Comparison of ENCODE assay signal across 19 mouse cellular contexts in the genomic region with DNA sequence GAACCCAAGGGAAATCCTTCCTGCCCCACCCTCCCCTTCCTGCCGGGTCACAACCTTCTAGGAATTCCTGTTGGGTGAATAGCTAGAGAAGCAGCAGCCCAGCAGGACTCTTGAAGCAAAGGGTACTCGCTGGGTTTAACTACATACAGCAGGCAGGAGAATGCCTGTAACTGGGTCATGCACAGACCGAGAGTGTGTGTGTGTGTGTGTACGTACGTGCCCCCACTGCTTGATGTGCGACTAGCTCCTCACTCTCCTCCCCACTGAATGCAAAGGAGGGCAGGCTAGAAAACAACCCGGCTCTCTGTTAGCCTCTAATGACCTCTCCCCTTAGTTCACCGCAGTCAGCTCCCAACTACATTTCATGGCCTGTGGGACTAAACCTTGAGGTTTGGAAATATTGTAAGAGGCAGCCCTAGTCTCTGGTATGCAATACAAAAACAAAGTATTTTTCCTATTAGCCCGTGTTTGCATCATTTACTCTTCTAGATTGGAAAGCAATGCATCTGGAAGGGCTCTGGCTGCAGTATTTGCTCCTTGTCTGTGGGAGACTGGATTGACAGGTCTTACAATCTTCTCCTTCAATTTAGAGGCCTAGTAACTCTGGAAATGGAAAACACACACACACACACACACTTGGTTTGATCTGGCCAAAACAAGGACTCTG. TPM values are rescaled to one million over a fixed set of nuclear protein-coding genes. Genes with fewer than 3 reads are reported as not detected.
DNase-seq lines count a peak whose midpoint lies in the region; ATAC-seq and TF ChIP-seq lines count a peak whose summit lies in the region.
"Had no signal": no experiment of that assay in that cellular context is flagged by ENCODE, and none has a peak within 500 bp of the region (broad histone marks: within the 10 kb centered on the region; RNA-seq: fewer than 3 reads in every experiment).

No protein-coding gene starts in this region.

- peaks cover 25% of the 10 kb centered on the region for H3K4me1 ChIP-seq in forebrain, embryonic 10.5 days
- peaks cover 10% of the 10 kb centered on the region for H3K4me1 ChIP-seq in forebrain, postnatal 0 days (ENCODE audit: insufficient read depth)
- H3K4me1 ChIP-seq in hindbrain, postnatal 0 days (ENCODE audit: insufficient read depth, low read length): peaks cover 19% of the 10 kb centered on the region
- peaks cover 26% of the 10 kb centered on the region for H3K4me1 ChIP-seq in hindbrain, embryonic 13.5 days (replicated peaks)
- peaks cover 37% of the 10 kb centered on the region for H3K4me1 ChIP-seq in limb, embryonic 10.5 days

- no peak overlapping the region for H3K9ac ChIP-seq in forebrain, postnatal 0 days
- H3K9ac ChIP-seq in hindbrain, postnatal 0 days (replicated peaks; ENCODE audit: low read length): no peak overlapping the region
- H3K9ac ChIP-seq in hindbrain, embryonic 13.5 days: no peak overlapping the region
- H3K9ac ChIP-seq: liver, embryonic 14.5 days had no signal

- no peak for ATAC-seq in forebrain, postnatal 0 days
- ATAC-seq in hindbrain, postnatal 0 days: 0 out of 2 replicates have a peak, but pooled peaks have one; percentile 8
- ATAC-seq in hindbrain, embryonic 13.5 days (ENCODE audit: low FRiP score): no peak
- ATAC-seq: hindbrain, embryonic 16.5 days had no signal

- no peaks in the 10 kb centered on the region for H3K27me3 ChIP-seq in forebrain, embryonic 10.5 days (ENCODE audit: poor library complexity, severe bottlenecking)
- no peaks in the 10 kb centered on the region for H3K27me3 ChIP-seq in forebrain, postnatal 0 days (ENCODE audit: insufficient read depth, low read length)
- no peaks in the 10 kb centered on the region for H3K27me3 ChIP-seq in hindbrain, postnatal 0 days (ENCODE audit: insufficient read depth, low read length)
- H3K27me3 ChIP-seq in hindbrain, embryonic 13.5 days: no peaks in the 10 kb centered on the region
- no peaks in the 10 kb centered on the region for H3K27me3 ChIP-seq in limb, embryonic 10.5 days (ENCODE audit: low read depth, poor library complexity, severe bottlenecking)
- H3K27me3 ChIP-seq: CH12.LX had no signal

- H3K27ac ChIP-seq in forebrain, embryonic 10.5 days: 0 out of 2 replicates have a peak overlapping the region, but pooled peaks have one; percentile 5
- no peak overlapping the region for H3K27ac ChIP-seq in forebrain, postnatal 0 days (ENCODE audit: low read depth, low read length)
- no peak overlapping the region for H3K27ac ChIP-seq in hindbrain, postnatal 0 days
- H3K27ac ChIP-seq in hindbrain, embryonic 13.5 days: no peak overlapping the region
- H3K27ac ChIP-seq in limb, embryonic 10.5 days: peak overlapping the region; percentile 54; the same call in 1 of the 2 replicates
- H3K27ac ChIP-seq: liver, embryonic 14.5 days; midbrain, embryonic 10.5 days had no signal

- H3K9me3 ChIP-seq in forebrain, embryonic 10.5 days: no peaks in the 10 kb centered on the region
- H3K9me3 ChIP-seq in forebrain, postnatal 0 days (ENCODE audit: low read length): no peaks in the 10 kb centered on the region
- no peaks in the 10 kb centered on the region for H3K9me3 ChIP-seq in hindbrain, postnatal 0 days (ENCODE audit: low read length)
- H3K9me3 ChIP-seq in hindbrain, embryonic 13.5 days: no peaks in the 10 kb centered on the region
- no peaks in the 10 kb centered on the region for H3K9me3 ChIP-seq in limb, embryonic 10.5 days (replicated peaks)
- H3K9me3 ChIP-seq: midbrain, embryonic 10.5 days had no signal

- no peak overlapping the region for H3K4me2 ChIP-seq in forebrain, postnatal 0 days (ENCODE audit: low read depth)
- H3K4me2 ChIP-seq in hindbrain, postnatal 0 days (ENCODE audit: low read depth, low read length): no peak overlapping the region
- H3K4me2 ChIP-seq in hindbrain, embryonic 13.5 days: no peak overlapping the region

- no peak overlapping the region for H3K4me3 ChIP-seq in forebrain, embryonic 10.5 days
- no peak overlapping the region for H3K4me3 ChIP-seq in forebrain, postnatal 0 days (ENCODE audit: low read depth, low read length)
- H3K4me3 ChIP-seq in hindbrain, postnatal 0 days (ENCODE audit: low read length): no peak overlapping the region
- H3K4me3 ChIP-seq in hindbrain, embryonic 13.5 days: no peak overlapping the region
- H3K4me3 ChIP-seq in limb, embryonic 10.5 days: no peak overlapping the region
- H3K4me3 ChIP-seq: midbrain, embryonic 10.5 days had no signal

- WGBS in forebrain, embryonic 10.5 days: 69% methylated on average over 9 of the region's 9 CpGs
- WGBS in forebrain, postnatal 0 days: 87% methylated on average over 9 of the region's 9 CpGs
- WGBS in hindbrain, postnatal 0 days: 78% methylated on average over 9 of the region's 9 CpGs
- 82% methylated on average over 9 of the region's 9 CpGs for WGBS in hindbrain, embryonic 13.5 days
- WGBS in limb, embryonic 10.5 days: 84% methylated on average over 9 of the region's 9 CpGs

- no peak for TF ChIP-seq CTCF in forebrain, postnatal 0 days (IDR thresholded peaks at IDR 0.05; ENCODE audit: low read depth)
- TF ChIP-seq CTCF in hindbrain, postnatal 0 days (IDR thresholded peaks at IDR 0.05; ENCODE audit: low read depth): no peak

- DNase-seq in forebrain, embryonic 10.5 days (ENCODE audit: extremely low spot score, low spot score): no peak
- no peak for DNase-seq in forebrain, postnatal 0 days
- no peak for DNase-seq in hindbrain, postnatal 0 days (ENCODE audit: low spot score)
- DNase-seq in adipocyte (ENCODE audit: low spot score): peak; percentile 39
- no peak for DNase-seq in limb, embryonic 10.5 days (ENCODE audit: low spot score)
- DNase-seq in frontal cortex, postnatal 36 days (ENCODE audit: low spot score in 2 of 2): no peak
- DNase-seq in spleen, postnatal 4 days (ENCODE audit: low spot score in 2 of 2): no peak
- DNase-seq: adrenal gland, postnatal 10 days; cerebellum, adult 9-11 months; embryo, embryonic 11 days; kidney, adult 8-10 months; layer of hippocampus, postnatal 36 days; lung, postnatal 10 days; retina, postnatal 1 day had no signal

- peaks cover 88% of the 10 kb centered on the region for H3K36me3 ChIP-seq in forebrain, embryonic 10.5 days (replicated peaks)
- H3K36me3 ChIP-seq in forebrain, postnatal 0 days (ENCODE audit: insufficient read depth): peaks cover 62% of the 10 kb centered on the region
- peaks cover 48% of the 10 kb centered on the region for H3K36me3 ChIP-seq in hindbrain, postnatal 0 days (ENCODE audit: insufficient read depth, low read length)
- peaks cover 73% of the 10 kb centered on the region for H3K36me3 ChIP-seq in hindbrain, embryonic 13.5 days
- peaks cover 84% of the 10 kb centered on the region for H3K36me3 ChIP-seq in limb, embryonic 10.5 days

RNA-seq across cellular contexts. Expression of gene Slc25a4, which starts 6.0 kb away (rescaled TPM):
- polyA plus RNA-seq in forebrain, embryonic 10.5 days (2016; fragmentation: Nextera tagmentation; extraction: Ambion mirVana): 492 and 499 TPM in 2 replicates
- total RNA-seq in forebrain, postnatal 0 days (2014; rRNA removed): 925 and 1,077 TPM in 2 replicates
- 945 and 997 TPM in 2 replicates for polyA plus RNA-seq in forebrain, postnatal 0 days (2015; fragmentation: Nextera tagmentation; extraction: Ambion mirVana)
- 1,071 and 1,180 TPM in 2 replicates for total RNA-seq in hindbrain, postnatal 0 days (2014; rRNA removed)
- polyA plus RNA-seq in hindbrain, postnatal 0 days (2015; fragmentation: Nextera tagmentation; extraction: Ambion mirVana): 1,213 and 1,215 TPM in 2 replicates
- polyA plus RNA-seq in hindbrain, embryonic 13.5 days (2015; fragmentation: Nextera tagmentation; extraction: Ambion mirVana): 799 and 807 TPM in 2 replicates
- 486 and 506 TPM in 2 replicates for polyA plus RNA-seq in limb, embryonic 10.5 days (2016; fragmentation: Nextera tagmentation; extraction: Ambion mirVana)

RNA-seq across cellular contexts. Expression of gene Snx25, which starts 53.1 kb away (rescaled TPM):
- 2.6 and 2.7 TPM in 2 replicates for polyA plus RNA-seq in forebrain, embryonic 10.5 days (2016; fragmentation: Nextera tagmentation; extraction: Ambion mirVana)
- total RNA-seq in forebrain, postnatal 0 days (2014; rRNA removed): 34.9 and 44.7 TPM in 2 replicates
- 7.5 and 7.7 TPM in 2 replicates for polyA plus RNA-seq in forebrain, postnatal 0 days (2015; fragmentation: Nextera tagmentation; extraction: Ambion mirVana)
- total RNA-seq in hindbrain, postnatal 0 days (2014; rRNA removed): 36.9 and 38.7 TPM in 2 replicates
- 8.4 and 10.4 TPM in 2 replicates for polyA plus RNA-seq in hindbrain, postnatal 0 days (2015; fragmentation: Nextera tagmentation; extraction: Ambion mirVana)
- 6.4 TPM in 2 replicates for polyA plus RNA-seq in hindbrain, embryonic 13.5 days (2015; fragmentation: Nextera tagmentation; extraction: Ambion mirVana)
- polyA plus RNA-seq in limb, embryonic 10.5 days (2016; fragmentation: Nextera tagmentation; extraction: Ambion mirVana): 3.7 and 4.3 TPM in 2 replicates

RNA-seq across cellular contexts. Expression of gene Cfap97, which starts 53.5 kb away (rescaled TPM):
- polyA plus RNA-seq in forebrain, embryonic 10.5 days (2016; fragmentation: Nextera tagmentation; extraction: Ambion mirVana): 18.1 and 19.4 TPM in 2 replicates
- 17.5 and 24.4 TPM in 2 replicates for total RNA-seq in forebrain, postnatal 0 days (2014; rRNA removed)
- 15.4 and 22.1 TPM in 2 replicates for polyA plus RNA-seq in forebrain, postnatal 0 days (2015; fragmentation: Nextera tagmentation; extraction: Ambion mirVana)
- 15.1 and 15.2 TPM in 2 replicates for total RNA-seq in hindbrain, postnatal 0 days (2014; rRNA removed)
- polyA plus RNA-seq in hindbrain, postnatal 0 days (2015; fragmentation: Nextera tagmentation; extraction: Ambion mirVana): 26.8 and 28.0 TPM in 2 replicates
- polyA plus RNA-seq in hindbrain, embryonic 13.5 days (2015; fragmentation: Nextera tagmentation; extraction: Ambion mirVana): 29.2 and 30.5 TPM in 2 replicates
- polyA plus RNA-seq in limb, embryonic 10.5 days (2016; fragmentation: Nextera tagmentation; extraction: Ambion mirVana): 18.2 and 21.6 TPM in 2 replicates

Comparison
In these comparisons a context has a peak if more than half of its experiments do, and no peak if none do; other contexts are left out.
1. H3K27ac ChIP-seq: peak in forebrain, embryonic 10.5 days (single experiment) and limb, embryonic 10.5 days (single experiment); none in forebrain, postnatal 0 days (single experiment), hindbrain, postnatal 0 days (single experiment) and hindbrain, embryonic 13.5 days (single experiment).